Mouse (Mus musculus): ENCODE data around the gene Fam69b.

Gene Fam69b

GRCm38 (mm10) chr2:26598462-26598861 lies 29.8 kb upstream of the Fam69b start:
- no peak for DNase-seq

- no peak for DNase-seq
These were observed 28.3 kb upstream of the Fam69b start for GRCm38 (mm10) chr2:26599965-26600364.

- DNase-seq = no peak
These were observed 27.6 kb upstream of the Fam69b start for GRCm38 (mm10) chr2:26600664-26601063.

GRCm38 (mm10) chr2:26601595-26601994 lies 26.7 kb upstream of the Fam69b start:
- no peak for DNase-seq

- DNase-seq = no peak
These were observed 25.6 kb upstream of the Fam69b start for GRCm38 (mm10) chr2:26602631-26603030.

- no peak for DNase-seq
These were observed 25.1 kb upstream of the Fam69b start for GRCm38 (mm10) chr2:26603159-26603558.

GRCm38 (mm10) chr2:26603720-26604671 lies 24.3 kb upstream of the Fam69b start, which contains the start of gene Agpat2:
Gene Agpat2 (minus strand): TSS chr2:26604417.
- DNase-seq = peak; percentile 93

GRCm38 (mm10) chr2:26605331-26605730 lies 22.9 kb upstream of the Fam69b start:
- no peak for DNase-seq

- no peak for DNase-seq
These were observed 21.7 kb upstream of the Fam69b start for GRCm38 (mm10) chr2:26606579-26606978.

GRCm38 (mm10) chr2:26607056-26607910 lies 21.0 kb upstream of the Fam69b start:
- peak; percentile 79 for DNase-seq

- no peak for DNase-seq
These were observed 19.5 kb upstream of the Fam69b start for GRCm38 (mm10) chr2:26608781-26609180.

- DNase-seq = no peak
These were observed 19.0 kb upstream of the Fam69b start for GRCm38 (mm10) chr2:26609261-26609661.

- DNase-seq = no peak
These were observed 17.7 kb upstream of the Fam69b start for GRCm38 (mm10) chr2:26610526-26610925.

GRCm38 (mm10) chr2:26611054-26611453 lies 17.2 kb upstream of the Fam69b start:
- no peak for DNase-seq

- no peak for DNase-seq
These were observed 16.4 kb upstream of the Fam69b start for GRCm38 (mm10) chr2:26611896-26612295.

GRCm38 (mm10) chr2:26614903-26615302 lies 13.4 kb upstream of the Fam69b start:
- no peak for DNase-seq

- DNase-seq = no peak
These were observed 12.7 kb upstream of the Fam69b start for GRCm38 (mm10) chr2:26615459-26616124.

- no peak for DNase-seq
These were observed 10.9 kb upstream of the Fam69b start for GRCm38 (mm10) chr2:26617331-26617730.

- DNase-seq = no peak
These were observed 10.3 kb upstream of the Fam69b start for GRCm38 (mm10) chr2:26617928-26618327.

GRCm38 (mm10) chr2:26621246-26621645 lies 7.0 kb upstream of the Fam69b start:
- DNase-seq = no peak

- DNase-seq = no peak
These were observed 5.3 kb upstream of the Fam69b start for GRCm38 (mm10) chr2:26622984-26623383.

GRCm38 (mm10) chr2:26625419-26625818 lies 2.8 kb upstream of the Fam69b start:
- no peak for DNase-seq

- peak; percentile 70 for DNase-seq
These were observed 2.2 kb upstream of the Fam69b start for GRCm38 (mm10) chr2:26626081-26626480.

Measured in lung, postnatal 36 days (tissue).